Comparison of ENCODE assay signal across 8 mouse cellular contexts in genomic region chr8:84237542-84238229, GRCm38 (mm10). TPM values are rescaled to one million over a fixed set of nuclear protein-coding genes. Genes with fewer than 3 reads are reported as not detected.
DNase-seq lines count a peak whose midpoint lies in the region; ATAC-seq and TF ChIP-seq lines count a peak whose summit lies in the region.

No protein-coding gene starts in this region.

- no peak for TF ChIP-seq CTCF in Patski (IDR thresholded peaks at IDR 0.05)

- peak overlapping the region; percentile 82 for H3K27ac ChIP-seq in heart, embryonic 13.5 days (replicated peaks)
- peak overlapping the region; percentile 80 for H3K27ac ChIP-seq in liver, embryonic 13.5 days
- H3K27ac ChIP-seq in neural tube, embryonic 15.5 days (replicated peaks): peak overlapping the region; percentile 89

- peaks cover 23% of the 10 kb centered on the region for H3K36me3 ChIP-seq in heart, embryonic 13.5 days
- H3K36me3 ChIP-seq in liver, embryonic 13.5 days: no peaks in the 10 kb centered on the region
- H3K36me3 ChIP-seq in neural tube, embryonic 15.5 days: peaks cover 8% of the 10 kb centered on the region; the same call in 1 of the 2 replicates

- peak overlapping the region; percentile 90 for H3K4me3 ChIP-seq in heart, embryonic 13.5 days
- peak overlapping the region; percentile 69 for H3K4me3 ChIP-seq in liver, embryonic 13.5 days (replicated peaks)
- peak overlapping the region; percentile 65 for H3K4me3 ChIP-seq in neural tube, embryonic 15.5 days (replicated peaks)

- peak; percentile 31 for ATAC-seq in Patski
- ATAC-seq in heart, embryonic 13.5 days (ENCODE audit: extremely low read depth, insufficient number of reproducible peaks, low FRiP score, low TSS enrichment): no peak
- ATAC-seq in liver, embryonic 13.5 days (ENCODE audit: low read depth): no peak
- peak; percentile 7 for ATAC-seq in neural tube, embryonic 15.5 days (ENCODE audit: low FRiP score)

- peak; percentile 42 for DNase-seq in adrenal gland, postnatal 14 days
- no peak for DNase-seq in adrenal gland, postnatal 25 days
- no peak for DNase-seq in Patski (ENCODE audit: low read depth, low spot score)
- DNase-seq in liver, embryonic 13.5 days: no peak
- no peak for DNase-seq in ovary, postnatal 14 days (ENCODE audit: low spot score)
- DNase-seq in spleen, adult 18-20 months: no peak

- POLR2A ChIA-PET in Patski (lab: Charles Lee): interaction anchor here (0.7 to 1.5 kb wide), 4 partner anchors 9 to 36 kb away, joined by 3 to 5 read pairs (median 3); partner anchors contain the start of gene Mri1

- in situ Hi-C loops in Patski (cut with MboI; ENCODE audit: low pct_unique_long_range_greater_than_20kb): no loop called here

- peak overlapping the region; percentile 91 for H3K4me2 ChIP-seq in heart, embryonic 13.5 days
- peak overlapping the region; percentile 89 for H3K4me2 ChIP-seq in liver, embryonic 13.5 days
- H3K4me2 ChIP-seq in neural tube, embryonic 15.5 days: peak overlapping the region; percentile 68

- no peaks in the 10 kb centered on the region for H3K9me3 ChIP-seq in heart, embryonic 13.5 days
- no peaks in the 10 kb centered on the region for H3K9me3 ChIP-seq in liver, embryonic 13.5 days (replicated peaks)
- no peaks in the 10 kb centered on the region for H3K9me3 ChIP-seq in neural tube, embryonic 15.5 days (replicated peaks)

- H3K27me3 ChIP-seq in Patski: no peaks in the 10 kb centered on the region
- H3K27me3 ChIP-seq in heart, embryonic 13.5 days (replicated peaks): no peaks in the 10 kb centered on the region
- no peaks in the 10 kb centered on the region for H3K27me3 ChIP-seq in liver, embryonic 13.5 days
- H3K27me3 ChIP-seq in neural tube, embryonic 15.5 days (replicated peaks): no peaks in the 10 kb centered on the region

- H3K9ac ChIP-seq in heart, embryonic 13.5 days: peak overlapping the region; percentile 87
- peak overlapping the region; percentile 75 for H3K9ac ChIP-seq in liver, embryonic 13.5 days
- H3K9ac ChIP-seq in neural tube, embryonic 15.5 days (replicated peaks): peak overlapping the region; percentile 66

- CTCF ChIA-PET in Patski (lab: Charles Lee): interaction anchor here (1.1 kb wide), 1 partner anchor 10 kb away, joined by 3 read pairs; no protein-coding TSS in a partner anchor

- peaks cover 47% of the 10 kb centered on the region for H3K4me1 ChIP-seq in heart, embryonic 13.5 days
- H3K4me1 ChIP-seq in liver, embryonic 13.5 days (replicated peaks): peaks cover 24% of the 10 kb centered on the region
- H3K4me1 ChIP-seq in neural tube, embryonic 15.5 days: peaks cover 40% of the 10 kb centered on the region

- WGBS in heart, embryonic 13.5 days: 17% methylated on average over 19 of the region's 19 CpGs
- 14% methylated on average over 19 of the region's 19 CpGs for WGBS in liver, embryonic 13.5 days (ENCODE audit: insufficient replicate concordance)
- WGBS in neural tube, embryonic 15.5 days: 19% methylated on average over 19 of the region's 19 CpGs

RNA-seq across cellular contexts. Expression of gene Zswim4, which starts 0.8 kb away (rescaled TPM):
- total RNA-seq in adrenal gland, postnatal 14 days (2021): 32.3 and 39.5 TPM in 2 replicates
- 41.3 and 44.1 TPM in 2 replicates for total RNA-seq in adrenal gland, postnatal 25 days (2021)
- 22.4 TPM for polyA plus RNA-seq in Patski (2021)
- 9.1 and 9.3 TPM in 2 replicates for polyA plus RNA-seq in heart, embryonic 13.5 days (2015; fragmentation: Nextera tagmentation; extraction: Ambion mirVana)
- polyA plus RNA-seq in liver, embryonic 13.5 days (2015; fragmentation: Nextera tagmentation; extraction: Ambion mirVana): 2.1 and 2.2 TPM in 2 replicates
- polyA plus RNA-seq in neural tube, embryonic 15.5 days (2015; fragmentation: Nextera tagmentation; extraction: Ambion mirVana): 14.8 and 16.0 TPM in 2 replicates

RNA-seq across cellular contexts. Expression of gene D8Ertd738e, which starts 11.8 kb away (rescaled TPM):
- total RNA-seq in adrenal gland, postnatal 14 days (2021): 251 and 255 TPM in 2 replicates
- total RNA-seq in adrenal gland, postnatal 25 days (2021): 261 and 266 TPM in 2 replicates
- 227 TPM for polyA plus RNA-seq in Patski (2021)
- polyA plus RNA-seq in heart, embryonic 13.5 days (2015; fragmentation: Nextera tagmentation; extraction: Ambion mirVana): 276 and 328 TPM in 2 replicates
- polyA plus RNA-seq in liver, embryonic 13.5 days (2015; fragmentation: Nextera tagmentation; extraction: Ambion mirVana): 229 and 245 TPM in 2 replicates
- polyA plus RNA-seq in neural tube, embryonic 15.5 days (2015; fragmentation: Nextera tagmentation; extraction: Ambion mirVana): 263 and 280 TPM in 2 replicates

RNA-seq across cellular contexts. Expression of gene Mri1, which starts 19.4 kb away (rescaled TPM):
- 25.0 and 35.5 TPM in 2 replicates for total RNA-seq in adrenal gland, postnatal 14 days (2021)
- 31.3 and 45.3 TPM in 2 replicates for total RNA-seq in adrenal gland, postnatal 25 days (2021)
- 49.0 TPM for polyA plus RNA-seq in Patski (2021)
- 45.4 and 50.3 TPM in 2 replicates for polyA plus RNA-seq in heart, embryonic 13.5 days (2015; fragmentation: Nextera tagmentation; extraction: Ambion mirVana)
- 41.2 and 48.4 TPM in 2 replicates for polyA plus RNA-seq in liver, embryonic 13.5 days (2015; fragmentation: Nextera tagmentation; extraction: Ambion mirVana)
- polyA plus RNA-seq in neural tube, embryonic 15.5 days (2015; fragmentation: Nextera tagmentation; extraction: Ambion mirVana): 51.5 and 58.8 TPM in 2 replicates

RNA-seq across cellular contexts. Expression of gene Ccdc130, which starts 32.5 kb away (rescaled TPM):
- 17.5 and 22.0 TPM in 2 replicates for total RNA-seq in adrenal gland, postnatal 14 days (2021)
- 15.0 and 24.8 TPM in 2 replicates for total RNA-seq in adrenal gland, postnatal 25 days (2021)
- 21.3 TPM for polyA plus RNA-seq in Patski (2021)
- polyA plus RNA-seq in heart, embryonic 13.5 days (2015; fragmentation: Nextera tagmentation; extraction: Ambion mirVana): 11.3 and 16.9 TPM in 2 replicates
- polyA plus RNA-seq in liver, embryonic 13.5 days (2015; fragmentation: Nextera tagmentation; extraction: Ambion mirVana): 8.8 and 9.1 TPM in 2 replicates
- 22.1 and 23.0 TPM in 2 replicates for polyA plus RNA-seq in neural tube, embryonic 15.5 days (2015; fragmentation: Nextera tagmentation; extraction: Ambion mirVana)

RNA-seq across cellular contexts. Expression of gene Nanos3, which starts 52.7 kb away (rescaled TPM):
- 0.67 and 1.2 TPM in 2 replicates for total RNA-seq in adrenal gland, postnatal 14 days (2021)
- 1.3 TPM in 1 of 2 replicates, not detected in the other for total RNA-seq in adrenal gland, postnatal 25 days (2021)
- polyA plus RNA-seq in Patski (2021): 0.81 TPM
- polyA plus RNA-seq in heart, embryonic 13.5 days (2015; fragmentation: Nextera tagmentation; extraction: Ambion mirVana): 1.9 and 2.8 TPM in 2 replicates
- 0.28 and 0.34 TPM in 2 replicates for polyA plus RNA-seq in liver, embryonic 13.5 days (2015; fragmentation: Nextera tagmentation; extraction: Ambion mirVana)
- polyA plus RNA-seq in neural tube, embryonic 15.5 days (2015; fragmentation: Nextera tagmentation; extraction: Ambion mirVana): 7.4 and 11.9 TPM in 2 replicates

Comparison
In these comparisons a context has a peak if more than half of its experiments do, and no peak if none do; other contexts are left out.
1. ATAC-seq: peak in Patski (single experiment) and neural tube, embryonic 15.5 days (single experiment); none in heart, embryonic 13.5 days (single experiment) and liver, embryonic 13.5 days (single experiment).
2. Peak in every context shown above with its lines, with median percentiles within 50 percentile points of each other: H3K27ac ChIP-seq, H3K4me2 ChIP-seq, H3K4me3 ChIP-seq and H3K9ac ChIP-seq.